Mouse (Mus musculus) CH12.LX (cell line): ENCODE data around the gene 1600014C10Rik. TPM values are rescaled to one million over a fixed set of nuclear protein-coding genes. Genes with fewer than 3 reads are reported as not detected.
A peak's percentile ranks its signal among the peaks of the same experiment; 100 is the strongest.

Experiments
- DNase-seq: peaks from one replicate; pipeline ENCODE4 v3.0.0-alpha.2; 2013; ENCODE audit errors: extremely low read depth
- H3K27ac ChIP-seq: 2 replicates; pipeline ENCODE4 v1.5.1; 2012; ENCODE audit warnings: low read depth, mild to moderate bottlenecking, control low read depth, moderate library complexity; ENCODE audit not compliant: insufficient read depth
- H3K27me3 ChIP-seq: replicated peaks from 2 replicates; pipeline ENCODE3; 2012; ENCODE audit warnings: inconsistent platforms
- H3K36me3 ChIP-seq, 2 experiments: replicated peaks in 1 of 2; 2 replicates each; pipeline versions ENCODE3 to v1.6.1; 2012; ENCODE audit warnings: inconsistent platforms in 1 of 2, low read length in 1 of 2, mild to moderate bottlenecking in 1 of 2, mixed read lengths in 1 of 2, moderate library complexity in 1 of 2; ENCODE audit not compliant: control insufficient read depth in 1 of 2, insufficient read depth in 1 of 2
- H3K4me1 ChIP-seq, 2 experiments: 2 replicates each; pipeline ENCODE4 v1.6.1; 2012; ENCODE audit warnings: inconsistent platforms in 1 of 2, moderate library complexity in 1 of 2; ENCODE audit not compliant: insufficient read depth in 2 of 2, control insufficient read depth in 1 of 2
- H3K4me2 ChIP-seq: 2 replicates; pipeline ENCODE4 v1.6.1; 2012; ENCODE audit warnings: low read depth, mild to moderate bottlenecking, control low read depth; ENCODE audit not compliant: poor library complexity, insufficient read depth, severe bottlenecking
- H3K4me3 ChIP-seq, 3 experiments: fragments of 150-350 bp in 1 of 3; sonication (generic) in 1 of 3; replicated peaks in 1 of 3; 2 replicates each; pipeline versions ENCODE3 to v1.5.1; 2011 to 2012; ENCODE audit warnings: low read depth in 2 of 3, low read length in 2 of 3, mild to moderate bottlenecking in 2 of 3, moderate library complexity in 2 of 3, control low read depth in 1 of 3, improper control_type of control experiment in 1 of 3, inconsistent platforms in 1 of 3, mixed read lengths in 1 of 3; ENCODE audit not compliant: poor library complexity in 1 of 3
- H3K79me2 ChIP-seq: replicated peaks from 2 replicates; pipeline ENCODE4 v1.6.1; 2012; ENCODE audit warnings: mild to moderate bottlenecking, moderate library complexity; ENCODE audit not compliant: control insufficient read depth, poor library complexity, insufficient read depth, severe bottlenecking; ENCODE audit errors: extremely low read depth
- H3K9ac ChIP-seq: 2 replicates; pipeline ENCODE4 v1.6.1; 2012; ENCODE audit warnings: low read depth, mild to moderate bottlenecking, control low read depth, moderate library complexity; ENCODE audit not compliant: insufficient read depth
- H3K9me3 ChIP-seq: replicated peaks from 2 replicates; pipeline ENCODE3; 2012; ENCODE audit warnings: low read length, inconsistent platforms, mixed read lengths
- BHLHE40 ChIP-seq: IDR thresholded peaks from 2 replicates; pipeline ENCODE4 v1.6.1; 2011; ENCODE audit warnings: mild to moderate bottlenecking, low read depth, low read length, improper control_type of control experiment
- CHD1 ChIP-seq: IDR thresholded peaks from 2 replicates; pipeline ENCODE4 v1.6.1; 2012; ENCODE audit warnings: low read depth, low read length, improper control_type of control experiment, inconsistent platforms
- CHD2 ChIP-seq: IDR thresholded peaks from 2 replicates; pipeline ENCODE4 v1.6.1; 2011; ENCODE audit warnings: low read length, improper control_type of control experiment
- CTCF ChIP-seq, 2 experiments: IDR thresholded peaks in 1 of 2; conservative IDR thresholded peaks in 1 of 2; 2 replicates each; pipeline ENCODE4 v1.5.1; 2011 to 2012; ENCODE audit warnings: low read depth in 2 of 2, low read length in 2 of 2, improper control_type of control experiment in 1 of 2, inconsistent platforms in 1 of 2, mild to moderate bottlenecking in 1 of 2, moderate library complexity in 1 of 2
- E2F4 ChIP-seq: IDR thresholded peaks from 2 replicates; pipeline ENCODE4 v1.6.1; 2011; ENCODE audit warnings: low read depth, low read length, improper control_type of control experiment; ENCODE audit not compliant: insufficient replicate concordance
- ELF1 ChIP-seq: IDR thresholded peaks from 2 replicates; pipeline ENCODE4 v1.6.1; 2014; ENCODE audit warnings: low read depth, mild to moderate bottlenecking, inconsistent platforms, low read length, improper control_type of control experiment
- GABPA ChIP-seq: IDR thresholded peaks from 2 replicates; pipeline ENCODE4 v1.6.1; 2012; ENCODE audit warnings: low read depth, low read length, improper control_type of control experiment, inconsistent platforms; ENCODE audit not compliant: insufficient replicate concordance
- HCFC1 ChIP-seq: IDR thresholded peaks from 2 replicates; pipeline ENCODE4 v1.6.1; 2012; ENCODE audit warnings: low read depth, mild to moderate bottlenecking, inconsistent platforms, low read length, improper control_type of control experiment
- IRF4 ChIP-seq: IDR thresholded peaks from 2 replicates; pipeline ENCODE4 v1.6.1; 2014; ENCODE audit warnings: low read depth, mild to moderate bottlenecking, inconsistent platforms, low read length, improper control_type of control experiment
- JUN ChIP-seq: IDR thresholded peaks from 2 replicates; pipeline ENCODE4 v1.6.1; 2011; ENCODE audit warnings: low read depth, mild to moderate bottlenecking, low read length, improper control_type of control experiment, moderate library complexity; ENCODE audit not compliant: insufficient read depth
- KAT2A ChIP-seq: IDR thresholded peaks from 2 replicates; pipeline ENCODE4 v1.6.1; 2012; ENCODE audit warnings: low read length, improper control_type of control experiment, inconsistent platforms; ENCODE audit not compliant: insufficient replicate concordance
- MAX ChIP-seq: IDR thresholded peaks from 2 replicates; pipeline ENCODE4 v1.6.1; 2011; ENCODE audit warnings: low read length, improper control_type of control experiment
- MAZ ChIP-seq: IDR thresholded peaks from 2 replicates; pipeline ENCODE4 v1.6.1; 2012; ENCODE audit warnings: low read depth, mild to moderate bottlenecking, inconsistent platforms, low read length, improper control_type of control experiment, moderate library complexity
- MEF2A ChIP-seq: IDR thresholded peaks from 2 replicates; pipeline ENCODE4 v1.6.1; 2014; ENCODE audit warnings: low read depth, mild to moderate bottlenecking, inconsistent platforms, low read length, improper control_type of control experiment, borderline replicate concordance
- MXI1 ChIP-seq: IDR thresholded peaks from 2 replicates; pipeline ENCODE4 v1.6.1; 2011; ENCODE audit warnings: mild to moderate bottlenecking, low read depth, low read length, improper control_type of control experiment
- MYC ChIP-seq: IDR thresholded peaks from 2 replicates; pipeline ENCODE4 v1.6.1; 2011; ENCODE audit warnings: low read depth, mild to moderate bottlenecking, improper control_type of control experiment, low read length
- PAX5 ChIP-seq: IDR thresholded peaks from 2 replicates; pipeline ENCODE4 v1.6.1; 2012; ENCODE audit warnings: low read length, inconsistent platforms, mixed read lengths
- POLR2A ChIP-seq: IDR thresholded peaks from 2 replicates; pipeline ENCODE4 v1.6.1; 2011; ENCODE audit warnings: low read depth, mild to moderate bottlenecking, improper control_type of control experiment, low read length
- POLR2AphosphoS2 ChIP-seq: IDR thresholded peaks from 2 replicates; pipeline ENCODE4 v1.6.1; 2011; ENCODE audit warnings: low read depth, low read length, improper control_type of control experiment
- RCOR1 ChIP-seq: conservative IDR thresholded peaks from 2 replicates; pipeline ENCODE4 v1.6.1; 2012; ENCODE audit warnings: low read depth, mild to moderate bottlenecking, inconsistent platforms, low read length, improper control_type of control experiment
- SIN3A ChIP-seq: IDR thresholded peaks from 2 replicates; pipeline ENCODE4 v1.6.1; 2012; ENCODE audit warnings: low read length, improper control_type of control experiment, inconsistent platforms
- SMC3 ChIP-seq: IDR thresholded peaks from 2 replicates; pipeline ENCODE4 v1.6.1; 2011; ENCODE audit warnings: low read depth, low read length, improper control_type of control experiment
- USF2 ChIP-seq: conservative IDR thresholded peaks from 2 replicates; pipeline ENCODE4 v1.6.1; 2011; ENCODE audit warnings: low read depth, low read length, improper control_type of control experiment
- ZMIZ1 ChIP-seq: IDR thresholded peaks from 2 replicates; pipeline ENCODE4 v1.6.1; 2012; ENCODE audit warnings: low read depth, mild to moderate bottlenecking, inconsistent platforms, low read length, improper control_type of control experiment
- ZNF384 ChIP-seq: IDR thresholded peaks from 2 replicates; pipeline ENCODE4 v1.6.1; 2012; ENCODE audit warnings: low read depth, low read length, improper control_type of control experiment, inconsistent platforms
- dilution Hi-C: fragments of 300-500 bp; cut with MboI; formaldehyde crosslinking; loops from 2 replicates; pipeline ENCODE4 v1.14.3; 2020; ENCODE audit warnings: low sequenced_read_pairs; ENCODE audit not compliant: extremely low pct_unique_long_range_greater_than_20kb, extremely low pct_ligation_motif_present
- in situ Hi-C: fragments of 300-500 bp; cut with MboI; formaldehyde crosslinking; loops from 3 replicates; pipeline ENCODE4 v1.14.3; 2019; ENCODE audit warnings: low sequenced_read_pairs, low pct_ligation_motif_present, low pct_unique_long_range_greater_than_20kb, mixed read lengths
- polyA plus RNA-seq: library from polyadenylated mRNA; unstranded; fragments of >175 nt; gene quantifications from 2 replicates; pipeline ENCODE4 v1.2.1, GENCODE M21; 2012; ENCODE audit warnings: low read depth; ENCODE audit not compliant: insufficient read length
- total RNA-seq, 2 experiments: library from RNA; depleted of rRNA; stranded (reverse); fragments of 300-350 nt in 1 of 2; fragments of >200 nt in 1 of 2; gene quantifications; 2 replicates each; pipeline ENCODE4 v1.2.3; 2012 to 2014

The 1600014C10Rik gene
- total and polyA plus RNA-seq, 3 experiments = 7.4 to 10.6 (median 10.3) TPM

- TF ChIP-seq KAT2A (no peak), RCOR1 (no peak), USF2 (no peak), CHD1 (no peak), IRF4 (peak; percentile 59; the same call in 1 of the 2 replicates), ZMIZ1 (no peak), POLR2AphosphoS2 (no peak), POLR2A (no peak), MAX (no peak), CHD2 (no peak), JUN (no peak), PAX5 (no peak), CTCF (conservative IDR thresholded peaks at IDR 0.05 in 1 of 2, IDR thresholded peaks at IDR 0.05 in 1 of 2; ENCODE audit: low read depth in 2 of 2, low read length in 2 of 2) (peak; percentile 95 to 100), BHLHE40 (0 out of 2 replicates have a peak, but pooled peaks have one; percentile 10), MEF2A (peak; percentile 54; the same call in 1 of the 2 replicates), ZNF384 (peak; percentile 72), SIN3A (peak; percentile 59; the same call in 1 of the 2 replicates), ELF1 (peak; percentile 49; the same call in 1 of the 2 replicates), MAZ (no peak)
Observed at GRCm38 (mm10) chr7:38200606-38201289, 17.7 kb downstream of the 1600014C10Rik start (continued).

DNA sequence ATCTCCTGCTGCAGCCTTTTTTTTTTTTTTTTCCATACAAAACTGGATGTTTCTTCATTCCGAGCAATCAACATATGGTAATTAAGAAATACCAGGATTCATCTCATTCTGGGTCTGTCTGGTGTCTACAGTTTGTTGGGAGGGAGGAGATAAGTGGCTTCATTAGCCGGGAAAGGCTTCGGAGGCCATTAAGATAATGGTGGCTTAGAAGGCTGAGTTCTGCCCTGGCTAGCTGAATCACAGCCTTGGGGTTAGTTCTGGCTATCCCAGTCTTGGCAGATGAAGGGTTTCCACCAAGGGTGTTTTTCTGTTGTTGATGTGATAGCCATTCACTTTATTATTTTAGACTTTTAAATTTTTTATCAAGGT is 18.3 kb downstream of the 1600014C10Rik start:
- Histone ChIP-seq H3K4me3 (peak overlapping the region in 1 of 3 experiments; percentile 38), H3K27ac (no peak overlapping the region), H3K27me3 (no peaks in the 10 kb centered on the region), H3K4me1 (peaks cover 0 to 7% of the 10 kb centered on the region in 2 experiments; a peak in 2 of 4 replicates), H3K79me2 (no peaks in the 10 kb centered on the region), H3K36me3 (peaks cover 0 to 5% of the 10 kb centered on the region in 2 experiments), H3K4me2 (peak overlapping the region; percentile 5; the same call in 1 of the 2 replicates), H3K9me3 (peaks cover 4% of the 10 kb centered on the region), H3K9ac (no peak overlapping the region; the same call in 1 of the 2 replicates)
- dilution Hi-C loops (no loop called here), in situ Hi-C loops (loop anchor here (10.0 kb wide), 1 partner anchor 64 kb away; no protein-coding TSS in a partner anchor)
- TF ChIP-seq MXI1 (no peak), GABPA (no peak), MYC (no peak), HCFC1 (no peak), MAX (no peak), CHD1 (no peak), SMC3 (no peak), E2F4 (no peak)
- no peak for DNase-seq
